Mouse (Mus musculus) c-Kit-positive CD71-negative TER-119-negative erythroid progenitor cells, embryonic 14.5 days (primary cell): Measurements from ENCODE around the gene Rps6kl1.
A peak's percentile ranks its signal among the peaks of the same experiment; 100 is the strongest.
"Not testable (repeated sequence)": the region's sequence is repeated elsewhere in the genome, so short reads cannot be mapped to it uniquely, and the experiment has no call there.

Experiments used
- DNase-seq: peaks from one replicate; pipeline ENCODE4 v3.0.0-alpha.2; 2013; ENCODE audit warnings: low read depth

The Rps6kl1 gene

DNA sequence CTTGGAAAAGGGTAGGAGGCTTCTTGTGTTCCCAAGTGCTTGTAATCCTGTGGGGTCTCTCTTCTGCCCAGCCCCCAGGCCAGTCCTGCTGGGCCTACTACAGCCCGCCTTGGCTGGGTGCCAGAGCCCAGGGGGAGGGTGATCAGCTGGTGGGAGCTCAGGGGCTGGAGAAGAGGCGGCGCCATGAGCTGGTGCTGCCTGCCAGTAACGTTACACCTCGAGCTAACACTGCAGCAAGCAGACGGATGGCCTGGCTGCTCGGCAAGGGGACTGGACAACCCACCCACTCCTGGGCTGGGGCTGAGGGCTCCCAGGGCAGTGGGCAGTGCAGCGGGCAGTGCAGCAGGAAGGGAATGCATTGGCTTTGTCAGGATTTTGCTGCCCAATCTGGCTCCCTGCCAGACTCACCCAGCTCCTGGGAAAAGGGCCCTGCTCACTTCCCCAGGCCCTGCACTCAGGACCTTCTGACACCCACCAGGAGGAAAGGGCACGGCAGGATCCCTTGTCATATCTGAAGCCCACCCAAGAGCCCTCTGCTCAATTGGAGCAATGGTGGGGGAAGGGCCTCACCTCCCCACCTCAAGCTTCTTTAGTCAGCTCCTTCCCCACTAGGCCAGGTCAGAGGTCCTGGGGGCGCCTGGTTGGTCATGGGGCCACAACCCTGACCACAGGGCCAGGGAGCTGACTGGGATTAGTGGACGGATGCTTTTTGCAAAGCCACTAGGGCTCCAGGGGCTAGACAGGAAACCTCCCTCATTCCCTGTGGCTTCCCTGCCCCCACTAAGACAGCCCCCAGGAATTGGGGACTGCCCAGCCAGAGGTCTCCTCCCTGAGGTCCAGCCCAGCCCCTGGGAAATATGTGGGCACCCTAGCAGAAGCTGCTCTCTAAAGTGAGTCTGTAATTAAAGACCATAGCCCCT lies 25.1 kb upstream of the Rps6kl1 start:
- no peak for DNase-seq

DNA sequence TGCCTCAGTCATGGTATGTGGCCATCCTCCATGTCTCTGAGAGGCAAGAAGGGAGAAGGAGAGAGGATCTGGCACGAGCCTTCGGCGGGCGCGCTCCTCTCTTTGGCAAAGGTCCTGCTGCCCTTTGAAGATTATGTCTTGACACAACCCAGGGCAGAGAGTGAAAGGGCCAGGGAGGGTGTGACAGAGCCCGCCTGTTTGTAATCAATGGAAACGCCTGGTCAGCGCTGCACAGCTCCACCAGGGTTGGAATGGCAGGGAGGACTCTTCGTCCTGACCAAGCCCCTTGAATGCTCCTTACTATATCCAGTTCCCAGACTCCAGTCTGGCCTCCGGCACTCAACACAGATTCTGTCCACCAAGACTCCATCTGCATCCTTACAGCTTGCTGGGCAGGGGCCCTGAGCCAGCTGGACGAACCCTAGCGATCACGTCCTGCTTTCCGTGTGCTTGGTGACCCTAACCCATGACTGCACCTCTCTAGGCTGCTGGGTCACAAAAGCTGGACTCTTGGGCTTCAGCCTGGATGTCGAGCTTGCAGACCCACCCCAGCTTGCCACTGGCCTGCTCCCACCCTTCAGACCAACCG lies 24.1 kb upstream of the Rps6kl1 start:
- no peak for DNase-seq

DNA sequence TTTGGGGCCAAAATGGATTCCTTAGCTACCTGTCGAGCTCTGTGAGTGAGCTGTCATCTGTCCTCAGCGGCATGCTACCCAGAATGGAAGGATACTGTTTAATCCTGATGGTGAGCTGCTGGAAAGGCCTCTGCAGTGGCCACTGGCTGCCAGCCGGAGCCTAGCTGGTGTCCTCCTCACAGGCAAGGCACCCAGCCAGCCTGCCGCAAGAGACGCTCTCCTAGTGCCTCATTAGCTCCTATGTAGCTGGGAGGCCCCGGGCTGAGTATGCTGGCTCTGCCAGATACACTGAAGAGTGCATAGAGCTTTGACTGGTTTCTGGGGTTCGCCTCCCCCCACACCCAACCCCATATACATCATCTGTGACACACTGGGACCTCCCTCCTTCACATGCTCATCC lies 23.0 kb upstream of the Rps6kl1 start:
- DNase-seq, result no peak

DNA sequence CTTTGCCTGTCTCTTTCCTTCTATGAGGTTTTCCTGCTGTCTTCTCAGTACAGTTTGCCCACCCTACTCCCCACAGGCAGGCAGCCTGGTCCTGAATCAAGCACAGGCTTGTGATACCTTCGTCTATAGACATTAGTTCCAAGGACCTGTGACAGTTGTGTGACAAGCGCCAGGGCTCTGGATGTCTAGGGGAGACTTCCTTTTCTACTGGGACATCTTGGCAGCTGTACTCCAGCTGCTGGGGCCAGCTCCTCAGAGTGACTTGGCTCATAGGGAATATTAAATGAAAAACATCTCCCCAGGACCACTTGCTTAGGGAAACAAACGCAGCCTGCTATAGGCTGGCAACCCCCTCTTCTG lies 19.9 kb upstream of the Rps6kl1 start:
- no peak for DNase-seq

DNA sequence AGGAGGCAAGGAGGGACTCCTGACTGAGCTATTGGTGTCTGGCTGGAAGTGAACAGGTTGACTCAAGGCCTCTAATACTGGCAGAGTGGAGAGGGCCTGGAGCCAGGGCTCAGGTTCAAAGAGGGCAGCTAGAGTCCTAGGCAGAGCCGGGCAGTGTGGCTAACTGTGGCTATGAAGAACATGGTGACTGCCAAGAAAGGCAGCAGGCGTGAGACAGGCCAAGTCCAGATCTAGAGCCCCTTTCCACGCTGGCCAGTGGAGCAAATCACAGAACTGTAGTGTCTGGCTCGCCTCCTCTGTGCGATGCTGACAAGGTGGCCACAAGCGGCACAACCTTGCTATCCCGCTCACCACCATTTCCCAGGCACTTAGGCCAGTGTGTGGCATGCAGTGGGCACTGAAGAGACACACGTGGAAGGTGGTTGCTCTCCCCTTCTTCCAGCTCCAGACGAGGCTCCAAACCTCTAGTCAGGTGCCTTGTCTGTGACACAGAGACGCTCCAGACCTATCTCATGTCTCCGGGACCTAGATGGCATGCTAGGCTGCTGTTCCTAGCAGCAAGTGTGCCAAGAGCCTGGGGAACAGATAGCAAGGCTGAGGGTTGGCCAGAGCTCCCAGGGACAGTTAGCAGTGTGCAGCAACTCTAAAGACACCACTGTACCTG lies 19.4 kb upstream of the Rps6kl1 start:
- DNase-seq, result no peak

DNA sequence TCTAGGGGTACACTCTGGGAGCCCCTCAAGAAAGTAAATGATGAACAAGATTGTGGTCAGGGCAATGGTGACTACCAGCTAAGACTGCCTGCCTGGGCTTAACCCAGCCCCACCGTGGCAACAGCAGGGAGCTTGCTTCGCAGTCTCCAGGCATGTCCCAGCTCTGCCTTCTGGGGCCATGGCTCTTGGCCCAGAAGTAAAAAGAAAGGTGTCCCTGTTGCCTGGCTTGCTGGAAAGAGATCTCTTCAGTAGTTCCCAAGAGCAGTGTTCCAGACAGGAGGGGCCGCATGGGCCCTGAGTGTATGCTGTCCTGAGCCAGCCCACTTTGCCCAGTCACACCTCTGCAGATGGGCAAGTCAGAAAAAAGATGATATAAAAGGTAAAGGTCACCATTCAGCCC lies 18.8 kb upstream of the Rps6kl1 start:
- DNase-seq, result no peak

DNA sequence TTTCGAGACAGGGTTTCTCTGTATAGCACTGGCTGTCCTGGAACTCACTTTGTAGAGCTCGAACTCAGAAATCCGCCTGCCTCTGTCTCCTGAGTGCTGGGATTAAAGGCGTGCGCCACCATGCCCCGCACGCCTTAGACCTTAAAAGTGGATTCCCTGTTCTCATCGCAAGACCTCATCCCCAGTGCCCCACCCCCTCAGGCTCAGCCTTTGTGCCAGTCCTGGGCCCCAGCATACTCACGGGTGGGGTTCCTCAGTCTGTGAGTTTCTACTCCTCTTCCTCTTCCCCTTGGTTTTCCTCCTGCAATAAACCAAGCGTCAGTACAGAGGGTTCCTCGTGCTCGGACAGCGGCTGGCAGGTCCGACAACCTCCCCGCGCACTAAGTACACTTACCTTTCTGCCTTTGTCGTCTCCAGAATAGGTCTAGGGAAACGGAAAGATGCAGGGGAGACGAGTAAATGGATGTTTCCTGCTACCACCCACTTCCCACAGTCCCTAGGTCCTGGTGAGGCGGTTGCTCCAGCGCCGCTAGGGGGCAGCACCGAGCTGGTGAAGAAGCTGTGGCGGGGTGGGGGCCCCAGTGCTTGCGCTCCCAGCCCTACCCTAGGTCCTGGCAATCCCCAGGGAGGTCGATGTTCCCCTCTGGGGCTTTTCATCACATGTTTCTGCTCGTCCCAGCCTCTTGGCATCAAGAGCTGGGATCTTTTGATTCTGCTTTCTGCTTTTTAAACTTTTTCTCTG lies 18.2 kb upstream of the Rps6kl1 start:
- peak; percentile 82 for DNase-seq

DNA sequence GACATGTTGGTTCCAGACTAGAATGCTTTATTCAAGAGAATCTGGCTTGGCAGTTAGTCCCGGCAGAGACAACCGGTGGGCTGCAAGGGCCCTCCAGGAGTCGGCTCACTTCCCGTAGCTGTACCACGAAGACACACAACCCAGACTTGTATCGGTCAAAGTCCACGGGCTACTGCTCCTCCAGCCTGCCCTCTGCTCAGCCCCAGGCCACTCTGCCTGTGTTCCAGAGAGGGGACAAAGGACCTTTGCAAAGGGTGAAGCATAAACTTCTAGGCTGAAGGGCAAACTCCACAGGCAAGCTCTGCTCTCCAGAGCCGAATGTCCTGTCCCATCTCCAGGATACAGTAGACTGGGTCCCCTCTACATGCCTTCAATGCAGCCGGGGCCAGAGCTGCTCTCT lies 15.6 kb upstream of the Rps6kl1 start:
- DNase-seq, result no peak

DNA sequence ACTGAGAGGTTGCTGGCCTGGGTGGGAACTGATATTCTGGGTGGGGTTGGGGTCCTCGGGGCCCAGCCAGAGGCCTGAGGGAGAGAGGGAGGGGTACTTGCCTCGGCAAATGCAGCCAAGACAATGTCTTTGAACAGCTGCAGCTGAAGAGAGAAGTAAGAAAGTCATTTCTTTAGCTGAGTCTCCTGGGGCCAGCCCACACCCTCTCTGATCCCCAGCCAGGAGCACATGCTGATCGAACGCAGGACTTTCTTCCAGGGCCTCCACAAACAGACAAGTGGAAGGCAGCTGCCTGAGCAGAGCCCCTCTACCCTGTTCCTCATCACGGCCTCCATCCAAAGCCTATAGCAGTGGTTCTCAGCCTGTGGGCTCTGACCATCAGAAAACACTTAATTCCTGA lies 13.9 kb upstream of the Rps6kl1 start:
- DNase-seq, result no peak

DNA sequence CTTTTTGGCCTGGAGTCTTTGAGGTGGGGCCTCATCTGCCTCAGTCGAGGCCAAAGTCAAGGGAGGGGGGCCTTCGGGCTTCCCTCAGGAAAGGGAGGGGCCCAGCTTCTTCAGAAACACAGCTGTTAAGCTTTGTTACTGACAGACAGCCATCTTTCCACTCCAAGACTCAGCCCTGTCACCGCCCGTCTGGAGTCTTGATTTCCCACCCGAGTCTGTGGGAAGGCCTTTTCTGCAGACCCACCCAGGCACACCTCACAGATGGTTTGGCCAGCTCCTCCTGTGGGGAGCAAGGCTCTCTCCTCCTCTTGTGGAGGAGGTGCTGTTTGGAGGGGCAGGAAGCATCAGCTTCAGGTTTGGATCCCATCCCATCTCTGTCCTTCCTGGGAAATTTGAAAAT lies 8.5 kb upstream of the Rps6kl1 start:
- DNase-seq, result no peak

DNA sequence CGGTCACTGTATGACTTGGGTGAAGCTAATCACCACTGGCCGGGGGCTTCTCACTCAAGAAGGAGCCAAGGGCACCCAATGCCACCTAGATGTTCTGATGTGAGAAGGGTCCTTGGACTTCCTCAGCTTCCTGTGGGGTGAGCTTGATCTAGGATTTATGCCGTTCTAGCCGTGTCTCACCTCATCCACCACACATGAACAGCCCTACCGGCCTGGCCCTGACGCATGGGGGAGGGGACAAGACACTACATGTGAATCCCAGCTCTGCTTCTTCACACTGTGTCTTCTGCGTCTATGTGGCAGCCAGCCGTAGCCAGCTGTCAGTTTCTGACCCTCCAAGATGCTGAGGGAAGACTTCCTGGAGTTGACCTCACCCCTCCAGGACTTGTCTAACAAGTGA lies 7.7 kb upstream of the Rps6kl1 start:
- DNase-seq, result no peak

DNA sequence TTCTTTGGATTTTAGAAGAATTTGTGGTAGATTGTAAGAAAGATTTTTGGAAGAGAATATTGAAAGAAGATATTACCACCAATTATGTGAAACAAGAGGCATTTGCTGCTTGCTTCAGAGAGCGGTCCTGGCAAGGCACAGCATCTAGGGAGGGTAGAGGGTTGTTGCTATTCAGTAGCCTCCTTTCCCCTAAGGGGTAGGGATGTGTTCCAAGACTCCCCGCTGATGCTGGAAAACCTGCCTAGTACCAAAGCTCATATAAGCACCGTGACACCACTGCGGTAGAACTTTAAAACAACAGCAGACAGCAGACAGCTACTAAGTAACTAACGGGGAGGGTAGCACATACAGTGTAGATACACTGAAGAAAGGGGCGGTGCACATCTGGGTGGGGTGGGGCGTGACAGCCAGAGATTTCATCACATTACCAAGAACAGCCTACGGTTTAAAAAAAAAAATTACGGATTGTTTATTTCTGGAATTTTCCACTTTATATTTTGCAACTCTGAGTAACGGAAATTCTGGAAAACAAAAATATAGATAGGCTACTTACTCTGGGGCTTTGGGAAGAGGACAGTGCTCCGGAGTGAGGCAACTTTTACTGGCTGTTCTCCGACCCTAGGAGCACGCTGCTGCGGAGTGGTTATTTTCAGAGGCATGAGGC lies 6.9 kb upstream of the Rps6kl1 start:
- no peak for DNase-seq

DNA sequence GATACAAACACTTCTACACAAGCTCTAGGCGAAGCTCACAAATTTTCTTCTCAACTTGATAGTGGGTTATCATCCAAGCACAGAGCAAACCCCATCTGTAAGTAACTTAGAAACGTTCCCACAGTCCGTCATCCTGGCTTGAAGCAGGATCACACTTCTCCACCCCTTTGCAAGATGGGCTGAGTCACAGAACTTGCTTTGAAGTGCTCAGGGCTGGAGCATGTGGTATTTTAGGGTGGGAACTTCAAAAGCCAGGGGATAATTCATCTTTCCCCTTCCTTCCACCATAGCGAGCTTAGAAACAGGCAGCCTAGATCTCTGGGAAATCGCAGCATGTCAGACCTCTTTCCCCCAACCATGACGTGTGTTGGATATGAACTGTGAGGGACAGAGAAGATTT lies 5.3 kb upstream of the Rps6kl1 start:
- no peak for DNase-seq

DNA sequence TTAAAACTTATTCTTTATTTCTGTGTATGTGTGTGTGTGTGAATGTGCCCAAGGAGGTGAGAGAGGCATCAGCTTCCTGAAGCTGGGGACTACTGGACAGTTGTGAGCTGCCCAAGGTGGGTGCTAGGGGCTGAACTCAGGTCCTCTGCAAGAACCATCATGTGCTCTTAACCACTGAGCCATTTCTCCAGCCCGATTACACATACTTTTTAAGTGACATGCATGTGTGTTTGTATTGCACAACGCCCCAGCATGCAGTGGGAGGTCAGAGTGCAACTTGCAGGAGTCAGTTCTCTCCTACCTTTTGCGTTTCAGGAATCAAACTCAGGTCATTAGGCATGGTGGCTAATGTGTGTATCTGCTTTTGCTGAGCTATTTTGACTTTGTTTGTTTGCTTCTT lies 1.9 kb upstream of the Rps6kl1 start:
- no peak for DNase-seq

DNA sequence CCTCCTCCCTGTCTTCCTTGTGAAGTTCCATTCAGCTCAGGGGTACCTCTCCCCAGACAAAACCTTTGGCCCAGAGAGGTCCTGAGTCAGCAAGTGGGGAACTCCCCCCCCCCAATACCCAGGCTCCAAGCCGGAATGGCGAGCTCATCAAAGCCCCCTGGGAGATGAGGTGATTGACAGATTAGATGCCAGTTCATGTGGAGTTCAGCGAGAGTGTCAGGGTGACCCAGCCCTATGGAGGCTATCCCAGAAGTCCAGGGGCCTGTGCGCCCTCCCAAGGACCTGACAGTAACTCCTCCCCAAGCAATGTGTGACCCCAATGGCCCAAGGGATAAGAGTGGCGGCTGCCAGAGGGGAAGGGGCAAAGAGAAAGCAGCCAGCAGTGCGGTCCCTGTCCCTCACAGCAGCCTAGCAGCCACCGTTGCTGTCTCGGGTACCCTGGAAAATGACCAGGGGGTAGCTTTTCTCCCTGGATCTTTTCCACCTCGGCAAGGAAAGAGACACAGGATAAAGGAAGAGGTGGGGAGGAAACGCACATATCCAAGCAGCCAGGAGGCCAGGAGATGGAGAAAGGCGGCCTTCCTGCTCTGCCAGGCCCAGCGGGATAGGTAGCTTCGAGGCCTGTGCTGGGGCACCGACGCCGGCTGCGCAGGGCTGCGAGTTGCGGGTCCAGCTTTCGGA lies 603 bp downstream of the Rps6kl1 start:
- no peak for DNase-seq

DNA sequence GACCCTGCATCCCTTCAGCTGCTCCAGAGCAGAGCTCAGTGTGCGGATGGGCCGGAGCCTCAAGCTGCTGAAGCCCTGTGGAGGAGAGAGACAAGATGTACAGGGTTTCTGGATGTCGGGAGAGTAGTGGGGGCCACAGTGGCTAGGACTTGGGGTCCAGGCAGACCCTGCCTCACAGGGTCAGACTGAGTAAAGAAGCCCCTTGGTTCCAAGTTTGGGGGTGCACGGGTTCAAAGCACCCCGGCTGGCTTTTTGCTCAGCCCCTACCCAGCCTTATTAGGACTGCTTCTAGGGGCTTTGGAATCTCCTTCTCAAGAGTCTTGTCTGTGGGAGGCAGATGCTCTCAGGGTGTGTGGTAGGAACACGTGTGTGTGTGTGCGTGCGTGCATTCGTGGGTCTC lies 4.2 kb downstream of the Rps6kl1 start:
- no peak for DNase-seq

DNA sequence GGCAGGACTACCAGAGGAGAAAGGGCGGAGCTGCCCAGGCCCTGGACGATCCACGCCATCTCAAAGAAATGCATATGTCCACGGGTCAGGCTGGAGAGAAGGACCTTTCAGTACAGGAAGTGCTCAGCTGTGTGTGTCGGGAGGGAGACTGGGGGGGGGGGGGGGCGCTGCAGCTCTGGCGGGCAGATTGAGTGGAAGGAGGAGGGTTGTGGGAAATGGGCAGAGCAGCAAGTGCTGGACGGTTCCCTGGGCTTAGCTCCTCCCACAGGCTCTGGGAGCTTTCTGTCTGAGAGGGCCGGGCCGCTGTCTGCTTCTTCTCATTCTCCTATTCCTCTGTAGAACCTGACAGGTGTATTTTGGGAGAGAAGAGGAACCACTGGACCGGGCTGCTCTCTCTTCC lies 4.7 kb downstream of the Rps6kl1 start:
- DNase-seq, result no peak

DNA sequence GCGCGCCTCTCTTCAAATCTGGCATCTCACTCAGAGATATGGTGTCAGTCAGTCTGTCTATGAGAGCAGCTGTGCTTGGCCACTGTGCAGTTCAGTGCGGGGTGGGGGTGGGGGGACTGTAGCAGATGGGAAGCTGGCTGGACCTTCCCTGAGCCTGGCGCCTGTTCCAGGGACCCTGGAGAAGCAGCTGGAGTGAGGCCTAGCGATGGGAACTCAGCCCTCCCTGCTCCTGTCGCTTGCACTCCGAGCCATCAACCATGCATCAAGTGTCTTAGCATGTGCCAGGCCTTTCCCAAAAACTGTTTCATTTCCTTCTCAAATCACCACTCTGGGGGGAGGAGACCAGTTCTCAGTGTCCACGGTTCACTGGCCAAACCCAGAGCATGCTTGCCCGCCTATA lies 5.4 kb downstream of the Rps6kl1 start:
- no peak for DNase-seq

DNA sequence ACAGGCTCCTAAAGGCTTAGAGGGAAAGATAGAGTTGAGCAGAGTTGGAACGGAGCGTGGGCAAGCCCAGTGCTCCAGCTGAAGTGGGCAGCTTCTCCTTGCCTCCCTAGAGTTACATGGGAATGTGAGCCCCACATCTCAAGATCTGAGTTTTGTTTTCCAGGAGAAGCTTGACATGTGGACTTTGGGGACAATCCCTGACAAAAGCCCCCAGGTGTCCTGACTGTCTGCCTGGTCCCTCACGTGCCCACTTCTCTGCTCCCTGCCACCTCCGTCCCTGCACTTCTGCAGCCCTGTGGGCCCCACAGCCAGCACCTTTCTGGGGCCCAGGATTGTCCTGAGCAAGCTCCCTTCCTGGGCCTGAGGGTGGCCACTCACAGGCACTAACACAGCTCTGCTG lies 6.2 kb downstream of the Rps6kl1 start:
- DNase-seq, result no peak

DNA sequence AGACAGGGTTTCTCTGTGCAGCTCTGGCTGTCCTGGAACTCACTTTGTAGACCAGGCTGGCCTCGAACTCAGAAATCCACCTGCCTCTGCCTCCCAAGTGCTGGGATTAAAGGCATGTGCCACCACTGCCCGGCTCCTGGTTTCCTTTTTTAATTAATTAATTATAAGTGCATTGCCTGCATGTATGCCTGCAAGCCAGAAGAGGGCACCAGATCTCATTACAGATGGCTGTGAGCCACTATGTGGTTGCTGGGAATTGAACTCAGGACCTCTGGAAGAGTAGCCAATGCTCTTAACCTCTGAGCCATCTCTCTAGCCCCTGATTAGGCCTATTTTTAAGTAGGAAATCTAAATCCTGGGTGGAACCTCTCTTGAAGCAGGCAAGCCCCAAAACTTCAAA lies 6.8 kb downstream of the Rps6kl1 start:
- not testable (repeated sequence) for DNase-seq

DNA sequence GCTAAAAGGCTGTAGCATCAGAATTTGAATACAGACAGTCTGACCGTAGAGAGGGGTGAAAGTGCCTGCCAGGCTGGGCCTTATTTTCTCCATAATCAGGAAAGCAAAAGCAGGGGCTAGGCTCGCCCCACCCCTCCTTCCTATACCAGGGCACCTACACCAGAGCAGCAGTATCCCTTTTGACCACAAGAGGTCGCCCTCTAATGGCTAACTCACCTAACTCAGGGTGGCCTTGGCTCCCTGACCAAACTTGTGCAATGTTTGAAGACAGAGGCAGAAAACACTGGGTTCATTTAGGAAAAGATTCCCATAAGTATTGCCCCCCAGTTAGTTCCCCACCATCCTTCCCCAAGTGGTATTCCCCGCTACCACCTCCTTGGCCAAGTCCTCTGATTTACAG lies 8.3 kb downstream of the Rps6kl1 start:
- peak; percentile 86 for DNase-seq

DNA sequence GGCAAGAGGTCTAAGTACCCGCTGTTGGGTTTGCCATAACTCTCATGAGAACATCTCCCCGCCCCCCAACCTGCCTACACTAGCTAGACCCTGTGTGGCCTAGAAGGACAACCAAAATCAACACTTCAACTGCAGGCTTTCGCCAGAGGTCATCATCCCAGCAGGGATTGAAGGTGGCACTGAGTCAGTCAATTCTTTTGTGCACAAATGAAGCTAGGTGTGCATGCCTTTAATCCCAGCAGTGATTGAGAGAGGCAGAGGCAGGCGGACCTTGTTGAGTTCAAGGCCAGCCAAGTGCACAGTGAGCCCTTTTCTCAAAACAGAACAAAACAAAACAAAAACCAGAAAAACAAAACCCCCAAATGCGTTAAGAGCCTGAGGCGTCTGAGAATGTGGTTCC lies 10.0 kb downstream of the Rps6kl1 start:
- DNase-seq, result no peak
